Mouse (Mus musculus) induced T-regulatory cell, adult 2 months (primary cell): ENCODE measurements at regions not wholly inside any gene's neighbourhood (a gene's known extent, or its start where the extent isn't known, plus 50 kb on each side); places are given as distances from the start of the nearest gene placed in this dataset.

Experiments
- DNase-seq: peaks from one replicate; pipeline ENCODE4 v3.0.0-alpha.2; 2012; ENCODE audit warnings: low read depth

DNA sequence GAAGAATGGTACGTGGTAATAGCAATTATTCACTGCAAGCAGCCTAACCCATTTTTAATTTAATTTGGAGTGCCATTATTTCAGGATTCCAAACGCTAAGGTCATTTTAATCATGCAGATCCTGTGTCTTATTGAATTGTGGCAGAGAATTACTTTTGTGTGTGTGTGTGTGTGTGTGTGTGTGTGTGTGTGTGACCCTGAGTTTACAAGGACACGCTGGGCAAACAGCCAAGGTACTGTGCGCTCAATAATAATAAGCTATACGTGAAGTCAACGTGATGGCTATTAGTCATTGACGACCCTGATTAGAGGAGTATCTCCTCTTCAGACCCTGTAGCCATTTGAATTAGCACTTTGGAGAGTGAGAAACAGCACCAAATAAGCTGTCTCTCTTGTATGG lies 144.1 kb downstream of the Klf7 start:
- DNase-seq, result no peak

DNA sequence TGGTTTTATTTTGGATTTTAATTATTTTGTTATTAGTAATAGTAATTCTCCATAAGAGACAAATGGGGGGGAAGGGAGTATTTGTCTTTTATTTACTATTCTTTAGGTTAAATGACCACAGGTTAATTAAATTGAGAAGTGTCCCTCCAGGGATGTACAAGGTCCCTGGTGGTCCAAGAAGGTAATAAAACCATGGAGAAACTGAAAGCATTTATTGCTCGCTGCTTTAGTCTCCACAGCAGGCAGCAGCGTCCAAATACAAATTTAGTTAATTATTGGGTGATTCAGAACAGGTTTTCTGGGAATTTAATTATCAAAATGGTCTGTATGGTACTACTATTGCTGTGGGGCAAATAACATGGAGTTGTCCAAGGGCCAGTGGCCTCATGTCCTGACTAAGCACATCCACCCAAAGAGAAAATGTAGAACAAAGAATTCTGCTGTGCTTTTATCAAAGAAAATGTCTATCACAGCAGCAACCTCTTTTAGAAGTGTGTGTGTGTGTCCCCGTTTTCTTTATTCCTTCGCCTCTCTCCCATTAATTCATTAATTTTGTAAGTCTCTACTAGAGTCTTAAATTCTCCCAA lies 144.7 kb downstream of the Klf7 start:
- DNase-seq, result no peak

DNA sequence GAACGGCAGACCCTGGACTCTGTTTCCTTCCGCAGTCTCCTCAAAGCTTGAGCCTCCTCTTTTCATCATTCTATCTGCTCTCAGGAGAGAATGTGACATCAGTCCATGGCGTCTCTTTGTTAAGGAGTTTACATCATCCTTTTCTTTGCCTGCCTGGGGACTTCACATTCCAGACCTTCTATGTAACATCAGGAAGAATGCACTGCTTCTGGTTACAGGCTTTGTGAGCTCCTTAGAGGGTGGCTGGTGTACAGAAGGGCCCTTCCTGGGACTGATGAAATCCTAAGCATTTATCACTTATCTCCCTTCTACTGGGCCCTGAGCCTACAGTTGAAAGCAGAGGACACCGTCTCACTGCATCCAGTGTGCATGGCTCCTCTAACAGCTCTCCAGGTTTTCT lies 145.2 kb downstream of the Klf7 start:
- no peak for DNase-seq

DNA sequence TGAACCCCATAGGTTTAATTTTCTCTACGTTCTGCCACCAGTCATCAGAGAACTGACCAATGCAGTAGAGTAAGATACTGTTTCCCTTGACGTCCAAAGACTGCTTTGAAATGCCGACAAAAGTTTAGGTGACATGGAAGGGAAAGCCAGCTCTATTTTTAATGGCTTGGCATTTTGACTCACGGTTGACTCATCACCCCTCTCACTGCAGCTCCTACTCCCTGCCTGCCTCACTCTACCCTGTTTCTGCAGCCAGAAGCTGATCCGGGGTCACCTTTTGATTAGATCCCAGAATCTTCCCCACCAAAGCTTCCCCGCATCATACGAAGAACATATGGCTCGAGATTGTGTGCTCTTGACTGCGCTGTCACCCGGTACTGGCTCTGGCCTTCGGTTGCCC lies 154.2 kb downstream of the Klf7 start:
- DNase-seq, result no peak

DNA sequence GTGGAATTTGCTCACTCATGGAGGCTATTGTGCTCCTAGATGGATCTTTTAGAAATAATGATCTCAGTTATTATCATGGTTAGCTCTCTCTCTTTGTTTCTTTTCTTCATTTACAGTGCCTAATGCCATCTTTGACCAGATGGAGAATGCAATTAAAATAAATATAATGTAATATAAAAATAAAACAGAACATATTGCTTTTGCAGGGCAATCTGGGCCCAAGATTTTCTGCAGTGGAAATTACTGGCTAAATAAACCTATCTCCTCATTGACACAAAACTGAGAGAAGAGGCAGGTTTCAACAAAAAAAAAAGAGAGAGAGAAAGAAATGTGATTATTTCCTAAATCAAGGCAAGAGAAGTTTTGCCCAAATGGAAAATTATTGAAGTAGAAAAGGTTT lies 156.6 kb downstream of the Klf7 start:
- no peak for DNase-seq

DNA sequence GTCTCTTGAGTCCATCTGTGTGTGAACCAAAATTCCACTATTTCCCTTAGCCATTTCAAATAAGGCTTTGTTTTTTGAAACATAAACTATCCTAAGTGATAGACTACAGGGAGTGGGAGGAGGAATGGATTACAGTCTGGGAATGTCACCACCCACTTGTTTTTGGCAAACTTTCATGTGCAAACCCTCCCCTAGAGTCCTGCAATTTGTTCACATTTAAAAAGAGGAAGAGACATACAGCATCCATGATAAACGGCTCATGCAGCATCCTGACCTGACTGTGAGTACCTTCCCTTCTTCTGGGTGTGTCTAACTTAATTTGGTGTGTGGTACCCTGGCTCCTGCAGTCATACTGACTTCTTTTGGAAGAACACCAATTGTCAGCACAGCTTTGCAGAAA lies 157.6 kb downstream of the Klf7 start:
- no peak for DNase-seq

DNA sequence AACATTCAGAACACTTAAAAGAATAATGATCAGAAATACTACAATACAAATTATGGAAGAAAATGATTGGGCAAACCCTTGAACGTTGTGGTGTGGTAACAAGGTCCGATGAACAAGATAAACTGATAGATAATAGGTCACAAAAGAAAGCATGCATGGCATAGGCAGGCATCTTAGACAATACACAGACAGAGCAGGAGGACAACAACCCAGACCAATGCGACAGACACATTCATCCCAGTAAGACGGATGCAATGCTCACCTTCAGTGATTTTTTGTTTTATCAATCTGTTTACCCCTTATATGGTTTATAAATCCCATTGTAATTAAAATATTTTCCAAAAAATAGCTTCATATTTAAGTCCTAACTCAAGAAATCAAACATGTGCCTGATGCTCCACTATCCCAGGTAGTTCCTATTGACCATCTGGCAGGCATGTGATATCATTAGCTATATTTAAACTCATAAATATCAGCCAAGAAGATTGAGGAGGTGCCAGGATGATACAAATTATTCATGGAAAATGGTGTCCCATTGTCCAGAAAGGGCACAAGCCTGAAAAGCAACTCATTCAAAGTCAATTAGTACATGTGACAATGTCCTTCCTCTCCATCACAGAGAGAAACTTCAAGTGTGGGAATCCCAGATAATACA lies 166.3 kb downstream of the Klf7 start:
- no peak for DNase-seq

DNA sequence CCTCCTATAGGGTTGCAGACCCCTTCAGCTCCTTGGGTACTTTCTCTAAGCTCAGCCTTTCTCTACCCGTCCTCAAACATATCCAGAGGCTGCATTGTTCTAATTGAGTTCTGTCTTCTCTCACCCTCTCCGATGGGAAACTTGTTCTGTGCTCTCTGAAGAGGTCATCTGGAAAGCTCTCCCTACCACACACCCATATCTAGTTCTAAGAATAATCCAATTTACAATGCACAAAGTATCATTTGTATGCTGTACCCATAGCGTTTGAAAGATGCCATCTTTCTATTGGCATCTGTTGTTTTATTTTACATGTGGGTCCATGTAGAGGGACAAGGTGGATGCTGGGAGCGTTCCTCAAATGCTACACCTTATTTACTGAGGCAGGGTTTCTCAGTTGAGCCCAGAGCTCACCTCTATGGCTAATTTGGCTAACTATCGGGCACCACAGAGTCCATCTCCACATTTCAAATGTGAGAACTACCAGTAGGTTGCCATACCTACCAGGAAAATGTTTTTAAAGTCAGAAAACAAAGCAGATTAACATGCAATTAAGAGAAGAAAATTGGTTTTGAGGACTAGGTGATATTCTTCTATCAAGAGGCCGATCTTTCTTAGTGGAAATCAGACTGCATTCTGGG lies 167.1 kb downstream of the Klf7 start:
- DNase-seq, result no peak

DNA sequence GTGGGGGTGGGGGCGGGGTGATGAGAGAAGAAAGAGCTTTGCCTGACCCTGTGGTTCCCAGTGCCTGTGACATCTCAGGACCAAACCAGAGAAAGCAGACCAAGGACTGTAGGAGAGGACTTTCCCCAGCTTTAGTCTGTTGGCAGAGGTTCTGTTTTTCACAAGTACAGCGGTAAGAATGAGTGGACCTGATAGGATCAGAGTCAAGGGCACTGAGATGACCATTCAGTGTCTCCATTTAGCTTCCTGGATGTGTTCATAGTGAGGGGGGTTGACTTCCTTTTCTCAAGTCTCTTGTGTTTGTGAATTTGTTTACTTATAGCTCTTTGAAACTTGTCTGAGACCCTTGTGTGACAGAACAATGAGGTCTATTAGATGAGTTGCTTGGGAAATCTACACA lies 167.9 kb downstream of the Klf7 start:
- DNase-seq, result no peak

DNA sequence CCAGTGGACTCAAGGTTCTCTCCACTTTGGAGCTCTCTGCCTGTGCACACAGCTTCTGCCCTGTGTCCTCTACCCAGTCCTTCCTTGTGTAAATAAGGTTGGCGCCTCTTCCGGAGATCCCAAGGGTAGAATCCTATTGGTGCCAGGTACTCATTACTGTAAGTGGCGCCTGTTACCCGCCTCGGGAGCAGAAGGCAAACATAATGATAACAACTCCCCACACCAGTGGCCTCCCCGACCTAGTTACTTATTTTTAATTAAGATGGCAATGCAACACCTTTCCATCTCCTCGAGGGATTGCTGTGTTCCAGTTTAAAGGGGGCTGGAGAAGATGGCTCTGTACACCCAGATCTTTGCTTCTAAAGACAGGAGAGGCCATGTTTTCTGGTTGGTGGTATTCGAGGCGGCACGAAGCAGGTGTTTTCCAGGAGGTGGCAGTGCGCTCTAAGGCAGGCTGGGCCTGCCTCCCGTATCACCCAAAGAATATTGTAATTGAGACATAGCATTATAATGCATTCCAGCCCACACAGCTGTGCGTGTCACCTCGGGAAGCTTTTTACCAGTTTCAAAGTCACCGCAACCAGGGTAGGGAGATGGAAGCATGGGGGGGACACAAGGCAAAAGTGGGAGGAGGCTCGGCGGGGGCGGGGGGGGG lies 168.7 kb downstream of the Klf7 start:
- peak; percentile 54 for DNase-seq

DNA sequence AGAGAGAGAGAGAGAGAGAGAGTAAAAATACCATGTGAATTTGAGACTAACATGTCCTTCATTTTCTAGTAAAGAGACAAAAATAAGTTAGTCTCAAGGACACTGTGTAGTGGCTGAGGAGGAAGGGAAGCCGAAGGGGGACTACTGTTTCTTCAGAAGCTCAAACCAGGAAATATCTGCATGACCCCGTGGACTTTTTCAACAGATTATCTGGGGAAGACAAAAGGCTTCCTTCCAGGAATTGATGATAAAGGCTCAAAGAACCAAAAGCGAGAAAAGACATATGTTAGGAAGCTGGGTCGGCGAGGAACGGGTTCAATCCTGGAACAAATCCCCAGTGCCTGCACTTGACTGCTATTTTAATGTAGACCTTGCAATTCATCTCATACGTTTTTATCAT lies 170.4 kb downstream of the Klf7 start:
- no peak for DNase-seq

DNA sequence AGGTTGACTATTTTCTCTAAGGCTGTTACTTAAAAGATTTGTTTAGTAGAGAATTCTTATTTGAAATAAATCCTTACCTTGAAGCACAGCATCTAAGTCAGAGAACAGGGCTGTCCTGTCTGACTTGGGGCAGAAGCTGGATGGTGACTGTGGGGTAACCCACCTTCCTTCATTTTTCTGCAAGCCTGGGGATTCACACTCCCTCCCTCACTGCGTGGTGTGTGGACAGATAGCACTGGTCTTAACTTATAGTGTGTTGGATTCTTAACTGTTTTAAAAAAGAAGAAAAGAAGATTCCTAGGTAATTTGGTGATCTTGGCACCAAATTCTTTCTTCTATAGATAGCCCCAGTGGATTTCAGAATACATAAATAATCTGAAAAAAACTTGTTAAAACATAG lies 174.8 kb downstream of the Klf7 start:
- DNase-seq, result no peak

DNA sequence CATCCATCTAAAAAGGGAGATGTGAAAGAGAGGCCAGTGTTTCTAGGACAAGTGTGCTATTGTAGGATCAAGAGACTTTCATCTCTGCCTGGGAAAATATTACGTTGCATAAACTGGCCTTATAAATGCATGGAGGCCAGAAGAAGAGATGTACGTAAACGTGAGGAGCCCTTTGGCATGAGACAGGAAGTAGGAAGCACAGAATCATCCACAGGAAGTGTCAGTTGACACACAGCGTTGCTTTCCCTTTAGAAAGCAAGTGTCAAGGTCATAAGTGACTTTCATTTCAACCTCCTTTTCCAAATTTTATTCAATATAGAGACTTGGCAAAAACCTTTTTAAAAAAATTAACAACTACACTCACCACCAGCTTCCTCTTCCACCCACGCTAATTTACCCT lies 175.2 kb downstream of the Klf7 start:
- peak; percentile 4 for DNase-seq

DNA sequence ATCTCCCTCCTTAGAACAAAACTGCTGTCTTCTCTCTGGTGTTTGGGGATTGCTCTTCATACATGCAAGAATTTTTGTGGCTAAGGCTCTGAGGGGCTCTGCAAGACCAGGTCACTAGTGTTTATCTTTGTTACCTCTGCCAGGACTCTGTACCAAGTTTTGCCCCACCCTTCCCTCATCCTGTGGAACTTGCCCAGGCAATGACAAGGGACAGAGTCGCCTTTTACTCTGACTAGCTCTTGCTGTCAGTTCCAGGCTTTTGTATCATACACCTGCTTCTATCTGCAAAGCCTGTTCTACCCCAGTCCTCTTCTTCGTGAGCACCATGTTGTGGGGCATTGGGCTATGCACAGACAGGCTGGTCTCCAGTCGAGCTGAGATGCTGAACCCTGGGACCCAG lies 175.7 kb upstream of the 4933402D24Rik start:
- no peak for DNase-seq

DNA sequence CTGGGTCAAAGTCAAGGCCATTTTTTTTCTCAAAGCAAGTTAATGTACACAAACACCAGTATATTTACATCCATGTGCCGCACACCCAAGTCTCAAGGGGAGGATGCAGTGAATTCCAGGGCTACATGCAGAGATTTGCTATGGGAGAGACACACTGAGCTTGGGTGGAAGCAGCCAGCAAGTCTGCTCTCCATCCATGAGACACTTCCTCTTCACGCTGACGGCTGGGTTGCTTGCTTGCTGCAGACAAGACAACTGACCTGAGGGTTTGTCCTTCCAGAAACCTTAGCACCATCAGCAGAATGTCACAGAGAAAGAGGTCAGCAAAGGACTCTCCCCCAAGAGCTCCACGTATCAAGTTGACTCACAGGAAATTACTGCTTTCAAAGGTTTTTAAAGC lies 169.3 kb upstream of the 4933402D24Rik start:
- no peak for DNase-seq

DNA sequence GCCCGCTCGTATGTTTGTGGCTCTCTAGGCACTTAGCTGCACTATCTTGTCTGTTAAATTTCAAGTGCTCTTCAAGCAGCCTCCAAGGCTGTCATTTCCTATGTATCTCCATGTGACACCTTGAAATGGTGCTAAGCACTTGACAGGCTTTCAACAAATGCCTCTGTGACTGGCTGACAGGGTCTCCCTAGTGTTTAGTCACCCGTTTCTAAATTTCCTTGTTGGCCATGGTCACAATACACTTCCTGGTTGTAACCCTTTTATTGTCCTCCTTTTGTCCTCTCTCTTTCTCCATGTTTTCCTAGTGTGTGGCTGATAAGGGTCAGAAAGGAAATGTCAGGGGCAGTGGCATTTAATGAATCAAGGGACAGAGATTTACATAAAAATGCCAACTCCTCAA lies 168.4 kb upstream of the 4933402D24Rik start:
- no peak for DNase-seq

DNA sequence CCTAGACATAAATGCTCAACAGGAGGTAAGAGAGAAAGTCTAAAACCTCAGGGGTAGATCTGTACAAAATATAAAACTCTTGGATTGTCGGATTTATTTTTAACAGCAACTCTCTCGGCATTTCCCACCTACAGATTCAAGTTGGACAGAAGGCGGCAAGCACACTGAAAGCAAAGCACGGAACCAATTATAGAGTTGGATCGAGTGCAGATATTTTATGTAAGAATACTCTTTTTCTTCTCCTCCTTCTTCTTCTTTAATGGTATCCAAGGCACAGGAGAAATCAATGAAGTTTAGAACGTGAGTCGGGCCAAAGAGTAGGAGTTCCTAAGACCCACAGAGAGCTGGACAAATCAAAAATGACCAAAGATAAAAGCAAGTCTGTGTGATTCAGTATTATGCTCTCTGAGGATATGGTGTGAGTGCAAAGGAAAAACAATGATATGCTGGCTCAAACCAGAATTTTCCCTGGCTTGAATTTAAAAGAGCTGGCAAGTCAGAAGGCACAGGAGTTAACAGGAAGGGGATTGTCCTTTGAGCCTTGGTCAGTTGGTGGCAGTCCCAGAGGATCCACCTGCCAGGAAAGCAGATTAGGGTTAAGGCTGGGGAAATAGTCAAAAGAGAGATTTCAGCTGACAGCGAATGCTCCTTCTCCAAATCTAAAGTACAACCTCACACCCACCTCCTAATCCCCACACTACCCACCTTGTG lies 165.7 kb upstream of the 4933402D24Rik start:
- DNase-seq, result no peak

DNA sequence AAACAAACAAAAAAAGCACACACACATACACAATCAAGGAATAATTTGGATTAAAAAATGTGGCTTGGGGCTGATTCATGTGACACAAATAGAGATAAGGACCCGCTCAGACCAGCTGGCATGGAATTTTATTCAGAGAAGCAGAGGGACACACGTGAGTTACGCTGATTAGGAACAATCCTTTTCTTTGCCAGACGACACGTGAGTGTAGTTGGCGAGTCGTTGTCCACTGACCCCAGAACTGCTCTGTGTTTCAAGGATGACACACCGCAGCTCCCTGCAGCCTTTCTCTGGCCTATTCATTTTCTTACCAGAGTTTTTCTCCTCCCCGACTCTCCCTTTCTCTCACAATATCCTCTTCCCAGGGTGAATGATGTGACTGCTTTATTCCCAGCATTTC lies 163.4 kb upstream of the 4933402D24Rik start:
- no peak for DNase-seq

DNA sequence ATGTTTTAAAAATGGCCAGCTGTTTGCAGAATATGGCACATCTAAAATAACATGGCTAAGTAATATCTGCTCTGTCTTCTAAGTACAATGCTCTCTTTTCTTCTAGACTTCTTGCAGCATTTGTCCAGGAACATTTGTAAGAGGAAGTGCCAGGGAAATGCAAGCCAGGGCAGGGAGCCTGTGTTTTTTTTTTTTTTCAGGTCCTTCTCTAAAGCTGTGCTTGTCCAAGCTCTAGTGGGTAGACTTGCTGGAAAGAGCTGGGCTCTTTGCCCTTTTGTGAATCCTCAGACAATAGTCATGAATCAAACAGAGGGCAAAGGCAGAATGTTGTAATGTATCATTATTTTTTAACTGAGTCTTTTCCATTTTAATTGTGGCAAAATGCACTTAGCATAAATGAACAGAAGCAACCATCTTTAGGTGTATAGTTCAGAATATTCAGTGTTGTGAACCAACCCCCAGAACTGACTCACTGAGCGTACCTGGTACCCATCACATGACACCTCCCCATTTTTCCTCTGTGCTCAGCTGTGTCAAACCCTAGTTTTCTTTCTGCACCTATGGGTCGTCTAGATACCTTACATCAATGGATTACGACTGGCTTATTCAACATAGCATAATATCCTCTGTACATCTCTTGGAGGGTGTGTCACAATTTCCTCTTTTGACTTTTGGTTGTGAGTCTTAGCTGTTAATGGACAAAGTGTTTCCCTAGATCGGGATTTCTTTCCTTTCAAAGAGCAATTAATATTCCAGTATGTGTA lies 160.5 kb upstream of the 4933402D24Rik start:
- DNase-seq, result no peak

DNA sequence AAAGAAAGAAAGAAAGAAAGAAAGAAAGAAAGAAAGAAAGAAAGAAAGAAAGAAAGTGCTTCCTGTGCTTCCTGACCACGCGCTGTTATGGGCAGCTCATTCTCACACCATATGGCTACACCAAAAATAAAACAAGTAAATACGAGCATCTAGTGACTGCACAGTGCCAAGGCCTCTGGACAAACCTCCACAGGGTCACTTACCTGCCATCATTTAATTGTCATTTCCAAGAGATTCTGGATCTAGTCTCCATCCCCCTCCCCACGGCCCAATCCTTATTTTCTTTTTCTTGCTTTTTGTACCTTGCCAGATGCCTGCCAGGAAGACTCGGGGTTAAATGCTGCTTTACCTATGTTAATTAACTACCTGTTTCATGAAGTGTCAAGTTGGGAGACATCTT lies 159.8 kb upstream of the 4933402D24Rik start:
- DNase-seq, result no peak

DNA sequence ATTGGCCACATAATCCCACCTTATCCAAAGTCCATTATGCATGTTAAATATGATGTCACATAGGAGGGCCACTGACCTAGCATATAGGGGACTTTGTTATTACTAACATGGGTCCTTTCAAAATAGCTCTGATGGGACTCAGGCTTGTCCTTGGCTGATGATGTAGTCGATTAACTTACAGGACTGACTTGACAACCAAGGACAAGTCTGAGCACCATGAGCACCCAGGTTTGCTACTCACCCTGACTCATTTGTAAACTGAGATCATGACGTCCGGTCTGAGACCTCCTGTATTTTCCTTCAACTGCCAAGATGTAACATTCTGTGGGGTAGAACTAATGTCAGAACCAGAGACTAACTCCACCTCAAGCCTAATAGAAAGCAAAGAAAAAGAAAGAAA lies 159.3 kb upstream of the 4933402D24Rik start:
- no peak for DNase-seq
